Mouse (Mus musculus): ENCODE measurements around the gene Bahcc1.

Gene Bahcc1

DNA sequence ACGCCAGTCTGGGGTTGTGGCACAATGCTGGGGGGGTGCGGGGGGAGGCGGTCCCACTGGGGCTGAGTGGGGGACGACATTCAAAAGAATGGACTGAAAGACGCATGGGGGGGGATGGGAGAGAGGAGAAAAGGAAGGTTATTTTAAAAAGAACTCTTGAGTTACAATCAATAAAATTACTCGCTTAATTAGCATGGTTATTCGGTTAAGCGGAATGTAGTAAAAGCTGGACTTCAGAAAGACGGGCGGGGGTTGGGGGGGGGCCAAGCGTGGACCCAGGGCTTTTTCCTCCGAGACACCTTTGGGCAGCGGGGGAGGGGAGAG, 3.3 kb downstream of the Bahcc1 start:
- peaks cover 60% of the 10 kb centered on the region for H3K4me1 ChIP-seq (replicated peaks; ENCODE audit: low read depth, low read length)
- H3K27me3 ChIP-seq (ENCODE audit: insufficient read depth, low read length), result peaks cover 24% of the 10 kb centered on the region
- H3K4me3 ChIP-seq (replicated peaks; ENCODE audit: low read length), result peak overlapping the region; percentile 92
- no peaks in the 10 kb centered on the region for H3K36me3 ChIP-seq (ENCODE audit: insufficient read depth, low read length)
- H3K9me3 ChIP-seq (ENCODE audit: low read length), result no peaks in the 10 kb centered on the region
- TF ChIP-seq CTCF (conservative IDR thresholded peaks at IDR 0.05; ENCODE audit: low read length), result no peak
- TF ChIP-seq NANOG (IDR thresholded peaks at IDR 0.05; ENCODE audit: borderline replicate concordance, low read length), result no peak
- no peak for TF ChIP-seq POU5F1 (IDR thresholded peaks at IDR 0.05; ENCODE audit: borderline replicate concordance, low read length)

DNA sequence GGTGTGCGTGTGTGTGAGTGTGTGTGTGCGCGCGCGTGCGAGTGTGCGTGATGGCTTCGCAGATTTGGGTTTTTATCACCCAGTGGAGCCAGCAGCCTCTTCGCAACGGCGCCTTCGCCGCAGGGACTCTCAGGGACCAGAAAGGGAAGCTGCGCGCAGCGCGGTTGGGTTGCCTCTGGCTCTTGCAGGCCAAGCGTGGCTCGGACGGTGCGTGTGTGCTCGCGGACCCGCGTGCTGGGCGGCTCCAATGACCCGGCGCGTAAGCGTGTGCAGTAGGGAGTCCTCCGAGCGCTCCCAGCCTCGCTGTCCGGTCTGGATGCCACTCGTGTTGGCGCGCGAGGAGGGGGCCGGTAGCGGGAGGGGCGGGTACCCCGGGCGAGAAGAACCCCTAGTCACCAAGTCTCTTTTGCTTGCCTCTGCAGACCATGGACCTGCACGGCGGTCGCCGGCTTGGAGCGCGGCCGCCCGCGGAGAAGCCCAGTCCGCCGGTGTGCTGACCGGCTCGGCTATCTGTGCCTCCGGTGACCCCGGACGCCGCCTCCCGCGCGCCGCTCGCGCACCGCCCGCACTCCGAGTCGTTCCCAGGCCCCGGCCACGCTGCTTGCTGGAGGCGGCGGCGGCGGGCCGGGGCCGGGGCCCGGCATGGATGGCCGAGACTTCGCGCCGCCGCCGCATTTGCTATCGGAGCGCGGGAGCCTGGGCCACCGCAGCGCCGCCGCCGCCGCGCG, 3.9 kb downstream of the Bahcc1 start:
- Histone ChIP-seq H3K4me1 (replicated peaks; ENCODE audit: low read depth, low read length) (peaks cover 65% of the 10 kb centered on the region), H3K36me3 (ENCODE audit: insufficient read depth, low read length) (no peaks in the 10 kb centered on the region), H3K27me3 (ENCODE audit: insufficient read depth, low read length) (peaks cover 24% of the 10 kb centered on the region), H3K4me3 (replicated peaks; ENCODE audit: low read length) (peak overlapping the region; percentile 92), H3K9me3 (ENCODE audit: low read length) (no peaks in the 10 kb centered on the region)
- TF ChIP-seq CTCF (conservative IDR thresholded peaks at IDR 0.05; ENCODE audit: low read length) (no peak), NANOG (IDR thresholded peaks at IDR 0.05; ENCODE audit: borderline replicate concordance, low read length) (no peak), POU5F1 (IDR thresholded peaks at IDR 0.05; ENCODE audit: borderline replicate concordance, low read length) (no peak)

DNA sequence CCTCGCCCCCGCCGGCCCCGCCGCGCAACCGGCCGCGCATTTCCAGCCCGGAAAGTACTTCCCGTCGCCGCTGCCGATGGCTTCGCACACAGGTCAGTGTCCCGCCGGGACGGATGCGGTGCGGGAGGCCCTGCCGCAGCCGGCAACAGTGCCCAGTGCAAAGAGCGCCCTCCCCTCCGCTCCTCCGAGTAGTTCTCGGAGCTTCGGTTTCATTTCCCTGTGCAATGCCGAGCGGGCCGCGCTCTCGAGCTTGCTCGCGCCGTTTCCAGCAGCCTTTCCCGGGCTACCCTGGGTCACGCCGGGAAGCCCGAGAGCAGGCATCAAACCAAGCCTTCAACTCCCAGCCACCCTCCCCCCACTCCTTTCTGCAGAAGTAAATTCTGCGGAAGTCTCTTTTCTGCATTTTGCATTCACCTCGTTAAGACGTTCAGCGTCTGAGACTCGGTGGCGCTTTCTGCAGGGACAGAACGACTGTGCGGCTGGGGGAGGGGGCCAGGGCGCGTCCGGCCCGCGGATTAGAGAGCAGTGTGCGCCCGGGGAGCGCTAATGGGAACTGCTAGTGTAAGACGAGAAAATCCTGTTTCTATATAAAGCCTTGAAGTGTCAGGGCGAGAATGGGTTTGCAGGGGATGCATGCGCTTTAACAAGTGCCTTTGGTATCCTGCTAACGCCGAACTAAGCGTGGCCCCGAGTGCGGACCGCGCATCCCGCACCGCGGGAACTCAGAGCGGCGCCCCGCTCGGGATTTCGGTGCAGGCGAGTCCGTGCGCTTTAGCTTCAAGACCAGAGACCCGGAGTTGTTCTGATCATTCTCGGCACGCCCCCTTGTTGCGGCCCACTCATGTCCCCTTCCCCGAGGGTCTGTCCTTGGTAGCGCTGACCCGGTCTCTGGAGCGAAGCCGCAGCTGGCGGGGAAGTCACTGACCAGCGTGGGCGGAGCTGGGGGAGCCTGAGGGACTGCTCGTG, 4.7 kb downstream of the Bahcc1 start:
- no peaks in the 10 kb centered on the region for H3K9me3 ChIP-seq (ENCODE audit: low read length)
- peaks cover 24% of the 10 kb centered on the region for H3K27me3 ChIP-seq (ENCODE audit: insufficient read depth, low read length)
- TF ChIP-seq CTCF (conservative IDR thresholded peaks at IDR 0.05; ENCODE audit: low read length), result no peak
- H3K4me1 ChIP-seq (replicated peaks; ENCODE audit: low read depth, low read length), result peaks cover 65% of the 10 kb centered on the region
- peak overlapping the region; percentile 92 for H3K4me3 ChIP-seq (replicated peaks; ENCODE audit: low read length)
- H3K36me3 ChIP-seq (ENCODE audit: insufficient read depth, low read length), result no peaks in the 10 kb centered on the region

DNA sequence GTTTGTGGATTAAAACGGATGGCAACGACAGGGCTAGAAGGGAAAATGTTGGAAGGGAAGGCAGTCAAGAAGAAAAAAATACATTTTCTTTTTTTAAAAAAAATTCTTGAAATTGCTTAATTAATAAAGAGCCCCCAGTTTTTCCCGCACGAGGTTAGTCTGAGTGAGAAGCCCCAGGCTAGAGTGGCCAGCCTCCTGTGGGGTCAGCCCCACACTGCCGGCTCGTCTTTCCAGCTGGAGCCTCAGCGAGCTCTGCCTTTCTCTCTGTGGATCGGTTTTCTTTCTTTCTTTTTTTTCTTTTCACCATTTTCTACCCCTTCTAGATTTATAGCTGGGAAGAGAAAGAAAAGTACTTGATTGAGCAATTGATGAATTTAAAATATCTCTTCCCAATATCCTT, 5.6 kb downstream of the Bahcc1 start:
- Histone ChIP-seq H3K9me3 (ENCODE audit: low read length) (no peaks in the 10 kb centered on the region), H3K36me3 (ENCODE audit: insufficient read depth, low read length) (no peaks in the 10 kb centered on the region), H3K4me3 (replicated peaks; ENCODE audit: low read length) (peak overlapping the region; percentile 50; the same call in 1 of the 2 replicates), H3K4me1 (replicated peaks; ENCODE audit: low read depth, low read length) (peaks cover 72% of the 10 kb centered on the region), H3K27me3 (ENCODE audit: insufficient read depth, low read length) (peaks cover 24% of the 10 kb centered on the region)
- TF ChIP-seq NANOG (IDR thresholded peaks at IDR 0.05; ENCODE audit: borderline replicate concordance, low read length) (no peak), CTCF (conservative IDR thresholded peaks at IDR 0.05; ENCODE audit: low read length) (no peak), POU5F1 (IDR thresholded peaks at IDR 0.05; ENCODE audit: borderline replicate concordance, low read length) (no peak)

DNA sequence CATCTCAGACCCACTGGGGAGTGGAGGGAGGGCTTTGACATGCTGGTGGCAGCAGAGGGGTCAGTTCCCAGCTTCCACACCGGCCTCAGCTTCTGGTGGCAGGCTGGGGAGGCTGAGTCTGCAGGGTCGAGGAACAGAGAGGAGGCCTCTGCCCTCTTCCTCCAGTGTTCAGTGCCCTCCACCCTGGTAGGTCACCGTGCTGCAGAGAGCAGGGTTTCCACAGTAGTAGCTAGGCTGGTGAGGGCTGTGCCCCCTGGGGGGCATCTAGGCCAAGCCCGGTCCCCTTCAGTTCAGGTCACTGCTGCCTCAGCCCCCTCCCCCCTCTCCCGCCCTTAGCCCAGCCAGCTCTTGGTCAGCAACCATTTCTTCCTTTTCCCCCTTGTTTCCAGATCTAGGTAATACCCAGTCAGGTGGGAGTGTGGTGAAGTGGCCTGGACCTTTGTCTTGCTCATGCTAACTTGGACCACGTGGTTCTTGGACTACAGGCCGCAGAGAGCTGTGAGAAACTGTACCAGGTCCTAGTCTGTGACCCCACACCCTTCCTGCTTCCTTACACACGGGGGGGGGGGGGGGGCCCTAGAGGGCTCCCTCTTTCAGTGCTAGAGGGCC, 6.1 kb downstream of the Bahcc1 start:
- Histone ChIP-seq H3K4me1 (replicated peaks; ENCODE audit: low read depth, low read length) (peaks cover 73% of the 10 kb centered on the region), H3K27me3 (ENCODE audit: insufficient read depth, low read length) (peaks cover 24% of the 10 kb centered on the region), H3K36me3 (ENCODE audit: insufficient read depth, low read length) (no peaks in the 10 kb centered on the region), H3K9me3 (ENCODE audit: low read length) (no peaks in the 10 kb centered on the region), H3K4me3 (replicated peaks; ENCODE audit: low read length) (peak overlapping the region; percentile 72)
- TF ChIP-seq POU5F1 (IDR thresholded peaks at IDR 0.05; ENCODE audit: borderline replicate concordance, low read length) (no peak), CTCF (conservative IDR thresholded peaks at IDR 0.05; ENCODE audit: low read length) (no peak), NANOG (IDR thresholded peaks at IDR 0.05; ENCODE audit: borderline replicate concordance, low read length) (no peak)

DNA sequence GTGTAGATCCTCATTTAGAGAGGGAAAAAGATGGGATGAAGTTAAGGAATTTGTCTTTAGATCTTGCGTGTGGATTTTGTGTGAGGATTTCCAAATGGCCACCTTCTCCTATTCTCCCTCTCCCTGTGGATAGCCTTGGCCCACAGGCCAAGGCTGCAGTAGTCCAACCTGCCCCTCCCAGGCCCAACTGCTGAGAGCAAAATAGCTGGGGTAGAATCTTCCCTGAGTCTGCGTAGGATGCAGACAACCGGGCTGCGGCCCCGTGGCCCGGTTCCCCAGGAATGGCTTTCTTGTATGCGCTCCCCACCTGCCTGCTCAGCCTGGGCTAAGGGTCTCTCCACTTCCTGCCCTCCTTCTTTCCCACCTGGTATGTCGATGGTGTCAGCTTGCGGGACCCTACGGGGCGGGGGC, 6.8 kb downstream of the Bahcc1 start:
- Histone ChIP-seq H3K36me3 (ENCODE audit: insufficient read depth, low read length) (peaks cover 5% of the 10 kb centered on the region; the same call in 1 of the 2 replicates), H3K27me3 (ENCODE audit: insufficient read depth, low read length) (peaks cover 24% of the 10 kb centered on the region), H3K9me3 (ENCODE audit: low read length) (no peaks in the 10 kb centered on the region), H3K4me1 (replicated peaks; ENCODE audit: low read depth, low read length) (peaks cover 80% of the 10 kb centered on the region), H3K4me3 (replicated peaks; ENCODE audit: low read length) (peak overlapping the region; percentile 72)
- no peak for TF ChIP-seq POU5F1 (IDR thresholded peaks at IDR 0.05; ENCODE audit: borderline replicate concordance, low read length)
- no peak for TF ChIP-seq NANOG (IDR thresholded peaks at IDR 0.05; ENCODE audit: borderline replicate concordance, low read length)
- TF ChIP-seq CTCF (conservative IDR thresholded peaks at IDR 0.05; ENCODE audit: low read length), result no peak

DNA sequence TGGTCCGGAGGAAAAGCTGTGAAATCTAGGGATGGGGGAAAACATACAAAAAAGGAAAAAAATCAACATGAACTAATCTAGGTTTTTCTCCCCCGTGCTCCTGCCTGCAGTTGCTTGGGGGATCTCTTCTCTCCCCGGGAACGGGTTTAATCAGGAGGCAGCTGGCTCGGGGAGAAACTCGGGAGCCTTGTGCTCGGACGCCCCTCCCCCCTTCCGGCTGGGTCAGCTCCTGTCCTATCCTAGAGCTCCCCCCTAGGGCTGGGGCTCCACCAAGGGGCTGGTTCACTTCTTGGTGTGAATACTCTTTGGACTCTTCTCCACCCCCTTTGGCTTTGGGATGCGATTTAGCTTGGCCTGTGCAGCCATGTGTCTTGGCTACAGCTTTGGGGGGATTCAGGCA, 7.5 kb downstream of the Bahcc1 start:
- Histone ChIP-seq H3K9me3 (ENCODE audit: low read length) (no peaks in the 10 kb centered on the region), H3K27me3 (ENCODE audit: insufficient read depth, low read length) (peaks cover 24% of the 10 kb centered on the region), H3K4me1 (replicated peaks; ENCODE audit: low read depth, low read length) (peaks cover 81% of the 10 kb centered on the region), H3K36me3 (ENCODE audit: insufficient read depth, low read length) (peaks cover 11% of the 10 kb centered on the region), H3K4me3 (replicated peaks; ENCODE audit: low read length) (peak overlapping the region; percentile 66)
- no peak for TF ChIP-seq POU5F1 (IDR thresholded peaks at IDR 0.05; ENCODE audit: borderline replicate concordance, low read length)
- no peak for TF ChIP-seq NANOG (IDR thresholded peaks at IDR 0.05; ENCODE audit: borderline replicate concordance, low read length)
- TF ChIP-seq CTCF (conservative IDR thresholded peaks at IDR 0.05; ENCODE audit: low read length), result no peak

Data from E14TG2a.4 (cell line).